Mouse (Mus musculus): ENCODE data around the gene Larp1. TPM values are rescaled to one million over a fixed set of nuclear protein-coding genes. Genes with fewer than 3 reads are reported as not detected.
"Not testable (repeated sequence)": the region's sequence is repeated elsewhere in the genome, so short reads cannot be mapped to it uniquely, and the experiment has no call there.

Larp1 gene
- polyA plus RNA-seq, 1 experiment from 2014 or later, result 21.7 TPM

- H3K4me3 ChIP-seq (replicated peaks), result no peak overlapping the region
- H3K27me3 ChIP-seq, result no peaks in the 10 kb centered on the region
- no peak overlapping the region for H3K4me2 ChIP-seq
- WGBS, result 83% methylated on average over 3 of the region's 3 CpGs
- no peaks in the 10 kb centered on the region for H3K4me1 ChIP-seq (replicated peaks)
- H3K27ac ChIP-seq, result no peak overlapping the region
- no peaks in the 10 kb centered on the region for H3K36me3 ChIP-seq
- no peaks in the 10 kb centered on the region for H3K9me3 ChIP-seq
- no peak overlapping the region for H3K9ac ChIP-seq (replicated peaks)
- no peak for ATAC-seq (ENCODE audit: insufficient number of reproducible peaks, insufficient read depth, low FRiP score, low TSS enrichment, low read depth)
Observed at GRCm38 (mm10) chr11:58072978-58073377, 64.1 kb downstream of the Larp1 start.

DNA sequence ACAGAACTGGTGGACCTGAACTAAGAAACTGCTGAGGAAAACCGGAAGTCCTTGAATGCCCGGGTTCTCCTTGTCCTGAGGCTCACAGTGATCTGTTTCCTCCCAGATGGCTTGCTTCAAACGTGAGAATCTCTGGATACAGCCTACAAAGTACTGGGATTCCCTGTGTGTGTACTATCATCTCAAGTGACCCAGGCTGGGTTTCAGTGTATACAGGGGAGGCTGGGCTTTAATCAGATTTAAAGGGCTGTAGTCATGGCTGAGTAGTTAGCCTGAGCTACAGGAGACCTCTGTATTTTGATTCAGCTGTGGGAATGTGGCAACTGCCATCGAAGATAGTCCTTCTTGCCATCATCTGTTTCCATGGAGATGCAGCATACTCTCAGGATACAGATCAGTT lies 68.4 kb downstream of the Larp1 start:
- Histone ChIP-seq H3K4me1 (replicated peaks) (no peaks in the 10 kb centered on the region), H3K27ac (no peak overlapping the region), H3K9me3 (peaks cover 4% of the 10 kb centered on the region; the same call in 1 of the 2 replicates), H3K4me3 (replicated peaks) (no peak overlapping the region), H3K4me2 (no peak overlapping the region), H3K36me3 (no peaks in the 10 kb centered on the region), H3K27me3 (no peaks in the 10 kb centered on the region), H3K9ac (replicated peaks) (no peak overlapping the region)
- WGBS, result 76% methylated on average over 4 of the region's 4 CpGs
- ATAC-seq (ENCODE audit: insufficient number of reproducible peaks, insufficient read depth, low FRiP score, low TSS enrichment, low read depth), result no peak

GRCm38 (mm10) chr11:58081716-58082115 lies 72.9 kb downstream of the Larp1 start:
- WGBS, result 86% methylated on average over 6 of the region's 6 CpGs
- no peaks in the 10 kb centered on the region for H3K4me1 ChIP-seq (replicated peaks)

GRCm38 (mm10) chr11:58092541-58092940 lies 83.7 kb downstream of the Larp1 start:
- Histone ChIP-seq H3K36me3 (no peaks in the 10 kb centered on the region), H3K9ac (replicated peaks) (no peak overlapping the region; the same call in 1 of the 2 replicates), H3K4me3 (replicated peaks) (no peak overlapping the region), H3K4me2 (peak overlapping the region; percentile 35), H3K9me3 (no peaks in the 10 kb centered on the region), H3K27me3 (peaks cover 18% of the 10 kb centered on the region), H3K4me1 (replicated peaks) (peaks cover 9% of the 10 kb centered on the region), H3K27ac (0 out of 2 replicates have a peak overlapping the region, but pooled peaks have one; percentile 2)
- WGBS, result 52% methylated on average over 4 of the region's 4 CpGs
- ATAC-seq (ENCODE audit: insufficient number of reproducible peaks, insufficient read depth, low FRiP score, low TSS enrichment, low read depth), result no peak

More at GRCm38 (mm10) chr11:58081716-58082115, 72.9 kb downstream of the Larp1 start:
- Histone ChIP-seq H3K4me2 (no peak overlapping the region), H3K27ac (no peak overlapping the region), H3K36me3 (no peaks in the 10 kb centered on the region), H3K27me3 (no peaks in the 10 kb centered on the region), H3K9ac (replicated peaks) (no peak overlapping the region), H3K9me3 (peaks cover 4% of the 10 kb centered on the region; the same call in 1 of the 2 replicates), H3K4me3 (replicated peaks) (no peak overlapping the region)
- no peak for ATAC-seq (ENCODE audit: insufficient number of reproducible peaks, insufficient read depth, low FRiP score, low TSS enrichment, low read depth)

- peaks cover 23% of the 10 kb centered on the region for H3K27me3 ChIP-seq
- no peak within 1 kb of the TSS; the same call in 1 of the 2 replicates for H3K9ac ChIP-seq (replicated peaks)
- H3K4me1 ChIP-seq (replicated peaks), result peaks cover 14% of the 10 kb centered on the region
- WGBS, result 19% methylated on average over 12 of the region's 12 CpGs
- 0 out of 2 replicates have a peak within 1 kb of the TSS, but pooled peaks have one; percentile 2 for H3K27ac ChIP-seq
- peak; percentile 66; the same call in 1 of the 2 replicates for ATAC-seq (ENCODE audit: insufficient number of reproducible peaks, insufficient read depth, low FRiP score, low TSS enrichment, low read depth)
- H3K4me3 ChIP-seq (replicated peaks), result no peak within 1 kb of the TSS
- no peaks in the 10 kb centered on the region for H3K9me3 ChIP-seq
- no peaks in the 10 kb centered on the region for H3K36me3 ChIP-seq
- H3K4me2 ChIP-seq, result peak within 1 kb of the TSS; percentile 35
Observed at GRCm38 (mm10) chr11:58093021-58093528, 84.2 kb downstream of the Larp1 start, which contains the start of gene Gm12248. Gm12248 (minus strand) TSS chr11:58093134.

DNA sequence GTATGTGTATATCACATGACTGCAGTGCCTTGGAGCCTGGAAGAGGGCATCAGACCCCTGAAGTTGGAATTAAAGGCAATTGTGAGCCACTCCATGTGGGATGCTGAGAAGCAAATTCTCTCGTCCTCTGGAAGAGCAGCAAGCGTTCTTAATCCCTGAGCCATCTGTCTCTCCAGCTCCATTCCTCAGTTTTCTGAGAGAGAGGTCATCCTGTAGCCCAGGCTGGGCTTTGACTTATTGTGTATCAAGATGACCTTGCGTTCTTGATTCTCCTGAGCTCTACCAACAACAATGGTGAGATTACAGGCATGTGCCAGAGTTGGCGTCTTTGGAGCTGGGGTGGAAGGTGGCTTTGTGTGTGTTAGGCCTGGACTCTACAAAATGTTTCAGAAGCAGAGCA lies 85.9 kb downstream of the Larp1 start:
- Histone ChIP-seq H3K27ac (no peak overlapping the region), H3K36me3 (no peaks in the 10 kb centered on the region), H3K4me2 (no peak overlapping the region), H3K4me1 (replicated peaks) (peaks cover 14% of the 10 kb centered on the region), H3K27me3 (peaks cover 34% of the 10 kb centered on the region), H3K4me3 (replicated peaks) (no peak overlapping the region), H3K9ac (replicated peaks) (no peak overlapping the region), H3K9me3 (no peaks in the 10 kb centered on the region)
- 77% methylated on average over 4 of the region's 4 CpGs for WGBS
- ATAC-seq (ENCODE audit: insufficient number of reproducible peaks, insufficient read depth, low FRiP score, low TSS enrichment, low read depth), result no peak

GRCm38 (mm10) chr11:58095561-58095960 lies 86.7 kb downstream of the Larp1 start:
- Histone ChIP-seq H3K9ac (replicated peaks) (no peak overlapping the region), H3K4me3 (replicated peaks) (no peak overlapping the region), H3K4me1 (replicated peaks) (peaks cover 14% of the 10 kb centered on the region), H3K27me3 (peaks cover 34% of the 10 kb centered on the region), H3K4me2 (no peak overlapping the region), H3K9me3 (no peaks in the 10 kb centered on the region), H3K36me3 (no peaks in the 10 kb centered on the region), H3K27ac (no peak overlapping the region)
- ATAC-seq (ENCODE audit: insufficient number of reproducible peaks, insufficient read depth, low FRiP score, low TSS enrichment, low read depth), result no peak
- 96% methylated on average over 1 of the region's 1 CpGs for WGBS

- no peak overlapping the region for H3K4me2 ChIP-seq
- peaks cover 14% of the 10 kb centered on the region for H3K4me1 ChIP-seq (replicated peaks)
- no peak overlapping the region for H3K9ac ChIP-seq (replicated peaks)
- WGBS, result 87% methylated on average over 5 of the region's 5 CpGs
- no peaks in the 10 kb centered on the region for H3K36me3 ChIP-seq
- H3K9me3 ChIP-seq, result no peaks in the 10 kb centered on the region
- no peak overlapping the region for H3K4me3 ChIP-seq (replicated peaks)
- no peak for ATAC-seq (ENCODE audit: insufficient number of reproducible peaks, insufficient read depth, low FRiP score, low TSS enrichment, low read depth)
- peaks cover 34% of the 10 kb centered on the region for H3K27me3 ChIP-seq
- no peak overlapping the region for H3K27ac ChIP-seq
Observed at GRCm38 (mm10) chr11:58096160-58096559, 87.3 kb downstream of the Larp1 start.

DNA sequence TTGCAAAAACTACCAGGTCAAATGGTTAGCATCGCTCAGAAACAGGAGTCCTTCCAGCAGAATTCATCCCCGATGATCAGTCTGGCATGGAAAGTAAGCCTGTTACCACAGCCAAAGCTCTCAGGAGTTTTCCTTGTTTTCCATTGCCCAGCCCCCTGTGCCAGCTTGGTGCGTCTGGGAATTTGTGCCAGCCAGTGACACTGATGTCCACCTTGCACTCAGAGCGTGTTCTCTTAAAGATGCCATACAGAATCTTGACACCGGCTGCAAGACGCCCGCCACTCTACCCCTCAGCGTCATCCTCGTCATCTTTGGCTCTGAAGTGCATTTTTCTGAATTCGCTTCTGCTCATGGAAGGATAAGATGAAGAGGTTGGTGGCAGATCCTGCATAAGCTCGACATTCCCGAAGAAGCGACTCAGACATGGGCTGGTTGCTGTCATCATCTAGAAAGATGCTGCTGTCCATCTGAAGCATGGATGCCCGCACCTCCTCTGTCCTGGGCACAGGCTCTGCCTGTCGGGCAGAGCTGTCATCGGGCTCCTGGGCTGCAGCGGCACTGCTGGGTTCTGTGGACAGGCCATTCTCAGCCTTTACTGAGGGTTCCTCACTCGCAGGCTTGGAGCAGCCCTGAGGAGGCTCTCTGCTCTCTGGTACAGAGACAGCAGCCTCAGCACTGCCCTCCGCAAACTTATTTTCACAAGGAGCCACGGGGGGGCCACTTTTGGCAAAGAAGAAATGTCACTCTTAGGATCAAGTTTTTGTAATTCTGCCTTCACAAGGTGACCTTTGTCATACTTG lies 88.2 kb downstream of the Larp1 start:
- Histone ChIP-seq H3K27ac (no peak overlapping the region), H3K36me3 (no peaks in the 10 kb centered on the region), H3K4me2 (peak overlapping the region; percentile 80), H3K4me1 (replicated peaks) (peaks cover 14% of the 10 kb centered on the region), H3K9me3 (no peaks in the 10 kb centered on the region), H3K4me3 (replicated peaks) (peak overlapping the region; percentile 46), H3K27me3 (peaks cover 34% of the 10 kb centered on the region), H3K9ac (replicated peaks) (no peak overlapping the region)
- WGBS, result 54% methylated on average over 20 of the region's 20 CpGs
- ATAC-seq (ENCODE audit: insufficient number of reproducible peaks, insufficient read depth, low FRiP score, low TSS enrichment, low read depth), result no peak

DNA sequence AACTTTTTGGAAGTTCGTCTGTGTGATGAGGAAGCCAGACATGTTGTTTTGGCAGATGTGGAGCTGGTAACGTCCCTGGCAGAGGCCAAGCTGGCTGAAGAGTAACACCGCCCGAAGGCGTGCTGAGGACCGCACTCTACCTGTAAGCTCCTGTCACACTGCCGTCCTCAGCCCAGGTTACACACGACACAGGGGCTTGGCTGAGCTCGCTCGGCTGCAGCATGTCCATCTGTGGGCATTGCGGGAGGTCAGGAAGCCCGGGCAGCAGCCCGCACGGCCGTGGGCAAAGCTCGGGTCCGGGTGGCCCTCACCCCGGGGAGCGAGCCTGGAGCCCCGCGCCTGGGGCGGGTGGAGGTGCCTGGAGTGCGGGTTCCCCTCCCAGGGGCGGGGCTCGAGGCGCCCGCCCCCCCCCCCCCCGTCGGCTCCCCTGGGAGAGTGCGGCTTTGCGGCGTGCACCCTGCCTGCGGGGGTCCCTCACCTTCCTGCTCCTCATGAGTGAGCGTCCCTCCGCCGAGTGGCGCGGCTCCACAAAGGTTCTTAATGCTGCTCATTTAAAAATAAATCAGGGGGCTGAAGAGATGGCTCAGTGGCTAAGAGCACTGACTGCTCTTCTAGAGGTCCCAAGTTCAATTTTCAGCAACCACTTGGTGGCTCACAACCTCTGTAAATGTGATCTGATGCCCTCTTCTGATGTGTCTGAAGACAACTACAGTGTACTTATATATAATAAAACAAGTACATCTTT lies 88.9 kb downstream of the Larp1 start:
- Histone ChIP-seq H3K27ac (no peak overlapping the region), H3K4me3 (replicated peaks) (peak overlapping the region; percentile 46), H3K9ac (replicated peaks) (peak overlapping the region; percentile 51), H3K36me3 (no peaks in the 10 kb centered on the region), H3K4me1 (replicated peaks) (peaks cover 17% of the 10 kb centered on the region), H3K4me2 (peak overlapping the region; percentile 80), H3K27me3 (peaks cover 34% of the 10 kb centered on the region), H3K9me3 (no peaks in the 10 kb centered on the region)
- ATAC-seq (ENCODE audit: insufficient number of reproducible peaks, insufficient read depth, low FRiP score, low TSS enrichment, low read depth), result no peak
- WGBS, result under 1% methylated on average over 34 of the region's 38 CpGs

- Histone ChIP-seq H3K4me2 (peak overlapping the region; percentile 80; the same call in 1 of the 2 replicates), H3K4me3 (replicated peaks) (peak overlapping the region; percentile 46; the same call in 1 of the 2 replicates), H3K4me1 (replicated peaks) (peaks cover 19% of the 10 kb centered on the region), H3K27me3 (peaks cover 34% of the 10 kb centered on the region)
- not testable (repeated sequence) for H3K9ac ChIP-seq (replicated peaks); H3K9me3 ChIP-seq; H3K27ac ChIP-seq; H3K36me3 ChIP-seq; ATAC-seq (ENCODE audit: insufficient number of reproducible peaks, insufficient read depth, low FRiP score, low TSS enrichment, low read depth)
- 64% methylated on average over 5 of the region's 5 CpGs for WGBS
Observed at GRCm38 (mm10) chr11:58098366-58098720, 89.5 kb downstream of the Larp1 start.

Data from limb, embryonic 12.5 days (tissue).